Mouse (Mus musculus) left cerebral cortex, adult 8-10 months (tissue): ENCODE results near the gene Rnase9. TPM values are rescaled to one million over a fixed set of nuclear protein-coding genes. Genes with fewer than 3 reads are reported as not detected.

Source experiments
- total RNA-seq, 4 experiments: library from RNA; stranded (reverse); gene quantifications; 2 replicates each; pipeline ENCODE4 v1.2.4; 2022

The Rnase9 gene
- total RNA-seq, 4 experiments from 2014 or later, result not detected

Other genes with a start within 250 kb of the Rnase9 start
- gene Ccnb1ip1, start 234.1 kb downstream of the Rnase9 start, total RNA-seq, result under 1 TPM in 2 of 4 experiments, not detected in 2; 0.24 to 0.32 TPM
- gene Parp2, start 234.0 kb downstream of the Rnase9 start, total RNA-seq, result 10 to 100 TPM; 20.9 to 28.0 (median 25.9) TPM
- 1 to 10 TPM; 4.4 to 7.1 (median 5.7) TPM for gene Tep1, start 171.3 kb downstream of the Rnase9 start, total RNA-seq
- 1 to 10 TPM; 5.5 to 8.3 (median 6.6) TPM for gene Klhl33, start 144.4 kb downstream of the Rnase9 start, total RNA-seq
- gene Osgep, start 117.0 kb downstream of the Rnase9 start, total RNA-seq, result 10 to 100 TPM; 30.1 to 36.2 (median 33.2) TPM
- gene Apex1, start 116.9 kb downstream of the Rnase9 start, total RNA-seq, result 10 to 100 TPM; 55.5 to 64.8 (median 60.2) TPM
- gene Pip4p1, start 111.0 kb downstream of the Rnase9 start, total RNA-seq, result 100 to 1,000 TPM in 3 of 4 experiments, 10 to 100 TPM in 1; 92.6 to 121 (median 109) TPM
- gene Pnp, start 110.8 kb downstream of the Rnase9 start, total RNA-seq, result 10 to 100 TPM; 10.4 to 17.7 (median 16.6) TPM
- gene Gm49342, start 97.4 kb downstream of the Rnase9 start, total RNA-seq, result 10 to 100 TPM in 1 of 4 experiments, 1 to 10 TPM in 3; 6.5 to 18.1 (median 8.9) TPM
- gene Pnp2, start 85.9 kb downstream of the Rnase9 start, total RNA-seq, result 1 to 10 TPM; 1.2 to 2.0 (median 1.4) TPM
- gene Rnase10, start 34.1 kb downstream of the Rnase9 start, total RNA-seq, result under 1 TPM in 1 of 4 experiments, not detected in 3; 0.23 TPM
- not detected for gene Rnase11, start 8.3 kb upstream of the Rnase9 start, total RNA-seq
- gene Rnase12, start 15.8 kb upstream of the Rnase9 start, total RNA-seq, result not detected
- not detected for gene Olfr750, start 32.6 kb upstream of the Rnase9 start, total RNA-seq
- gene Rnase4, start 49.2 kb upstream of the Rnase9 start, total RNA-seq, result 10 to 100 TPM; 15.6 to 31.6 (median 22.1) TPM
- 1 to 10 TPM; 4.6 to 9.5 (median 5.3) TPM for gene Ang, start 49.3 kb upstream of the Rnase9 start, total RNA-seq
- gene Eddm3b, start 72.6 kb upstream of the Rnase9 start, total RNA-seq, result not detected
- gene Rnase6, start 82.0 kb upstream of the Rnase9 start, total RNA-seq, result under 1 TPM in 2 of 4 experiments, not detected in 2; 0.24 to 0.32 TPM
- 1 to 10 TPM in 1 of 4 experiments, under 1 TPM in 3; 0.67 to 2.4 (median 0.85) TPM for gene Rnase1, start 104.9 kb upstream of the Rnase9 start, total RNA-seq
- gene Rnase2b, start 120.4 kb upstream of the Rnase9 start, total RNA-seq, result not detected
- gene Ang2, start 157.3 kb upstream of the Rnase9 start, total RNA-seq, result 1 to 10 TPM in 1 of 4 experiments, not detected in 3; 1.3 TPM
- gene Ear14, start 161.5 kb upstream of the Rnase9 start, total RNA-seq, result not detected
- not detected for gene Rnase2a, start 214.2 kb upstream of the Rnase9 start, total RNA-seq